Mouse (Mus musculus) G1E (cell line): ENCODE data around the gene Mapk12.

Source experiments
- CTCF ChIP-seq: IDR thresholded peaks from 2 replicates; pipeline ENCODE4 v1.5.1; 2012; ENCODE audit warnings: low read depth, low read length, inconsistent platforms, mixed read lengths
- GATA1 ChIP-seq: IDR thresholded peaks from 2 replicates; pipeline ENCODE4 v1.6.1; 2012; ENCODE audit warnings: borderline replicate concordance, low read length, inconsistent platforms, mixed read lengths
- TAL1 ChIP-seq: conservative IDR thresholded peaks from 2 replicates; pipeline ENCODE4 v1.6.1; 2012; ENCODE audit warnings: low read depth, low read length, inconsistent platforms, mixed read lengths

DNA sequence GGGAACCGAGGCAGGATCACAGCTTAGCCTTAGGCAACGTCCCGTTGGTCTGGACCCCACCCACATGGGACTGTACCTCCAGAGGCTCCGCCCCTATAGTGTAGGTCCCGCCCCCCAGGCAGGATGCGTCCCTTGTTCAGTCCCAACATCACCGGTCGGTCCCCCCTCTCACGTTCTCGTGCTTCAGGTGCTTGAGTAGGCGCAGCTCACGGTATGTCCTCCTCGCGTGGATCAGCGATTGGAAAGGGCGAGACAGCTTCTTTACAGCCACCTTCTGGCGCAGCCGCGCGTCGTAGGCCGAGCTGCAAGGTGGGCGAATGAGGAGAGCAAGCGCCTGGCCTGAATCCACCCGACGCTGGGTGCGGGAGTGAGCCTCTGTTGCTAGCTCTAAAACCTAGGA is 6.0 kb upstream of the Mapk12 start:
- TF ChIP-seq CTCF: no peak
- TF ChIP-seq TAL1: no peak
- TF ChIP-seq GATA1: no peak
